Mouse (Mus musculus) ES-E14 (cell line): ENCODE data around the gene Nmnat2. TPM values are rescaled to one million over a fixed set of nuclear protein-coding genes. Genes with fewer than 3 reads are reported as not detected.
A peak's percentile ranks its signal among the peaks of the same experiment; 100 is the strongest.

ENCODE experiments used
- DNase-seq: peaks from one replicate; pipeline ENCODE4 v3.0.0-alpha.2; 2013; ENCODE audit warnings: low read depth, low spot score
- H3K27ac ChIP-seq: 2 replicates; pipeline ENCODE4 v1.5.1; 2012; ENCODE audit warnings: low read depth, mild to moderate bottlenecking, low read length, moderate library complexity, mixed read lengths; ENCODE audit not compliant: poor library complexity, insufficient read depth, severe bottlenecking
- H3K36me3 ChIP-seq: 2 replicates; pipeline ENCODE4 v1.6.1; 2012; ENCODE audit warnings: mild to moderate bottlenecking, low read length, moderate library complexity, mixed read lengths; ENCODE audit not compliant: control insufficient read depth, poor library complexity, insufficient read depth, severe bottlenecking
- H3K4me1 ChIP-seq, 2 experiments: fragments of 150-350 bp in 1 of 2; sonication (generic) in 1 of 2; 2 replicates each; pipeline ENCODE4 v1.6.1; 2012; ENCODE audit warnings: low read length in 2 of 2, mild to moderate bottlenecking in 1 of 2, mixed read lengths in 1 of 2; ENCODE audit not compliant: control insufficient read depth in 2 of 2, insufficient read depth in 2 of 2, poor library complexity in 1 of 2
- H3K4me3 ChIP-seq, 2 experiments: fragments of 150-350 bp in 1 of 2; sonication (generic) in 1 of 2; 2 replicates each; pipeline ENCODE4 v1.5.1; 2012; ENCODE audit warnings: low read length in 2 of 2, low read depth in 1 of 2, mild to moderate bottlenecking in 1 of 2, mixed read lengths in 1 of 2; ENCODE audit not compliant: insufficient read depth in 1 of 2, poor library complexity in 1 of 2, severe bottlenecking in 1 of 2
- H3K9ac ChIP-seq: 2 replicates; pipeline ENCODE4 v1.6.1; 2012; ENCODE audit warnings: low read depth, mild to moderate bottlenecking, low read length, mixed read lengths; ENCODE audit not compliant: poor library complexity, insufficient read depth, severe bottlenecking
- H3K9me3 ChIP-seq: fragments of 150-350 bp; sonication (generic); 2 replicates; pipeline ENCODE4 v1.6.1; 2012; ENCODE audit warnings: low read depth, mild to moderate bottlenecking, low read length; ENCODE audit not compliant: control insufficient read depth, insufficient read depth
- CHD2 ChIP-seq: IDR thresholded peaks from 2 replicates; pipeline ENCODE4 v1.6.1; 2014; ENCODE audit warnings: mild to moderate bottlenecking, low read depth, low read length, inconsistent platforms
- HCFC1 ChIP-seq: IDR thresholded peaks from 2 replicates; pipeline ENCODE4 v1.6.1; 2012; ENCODE audit warnings: low read length, inconsistent platforms, borderline replicate concordance; ENCODE audit not compliant: insufficient read depth
- MAFK ChIP-seq: IDR thresholded peaks from 2 replicates; pipeline ENCODE4 v1.6.1; 2014; ENCODE audit warnings: mild to moderate bottlenecking, low read depth, low read length, inconsistent platforms; ENCODE audit not compliant: insufficient read depth
- ZC3H11A ChIP-seq: IDR thresholded peaks from 2 replicates; pipeline ENCODE4 v1.6.1; 2012; ENCODE audit warnings: low read depth, mild to moderate bottlenecking, inconsistent platforms, low read length, borderline replicate concordance
- ZNF384 ChIP-seq: IDR thresholded peaks from 2 replicates; pipeline ENCODE4 v1.6.1; 2012; ENCODE audit warnings: low read depth, low read length, inconsistent platforms
- in situ Hi-C, 2 experiments: fragments of 600-800 bp; cut with MboI; formaldehyde crosslinking; loops; one replicate each; pipeline ENCODE4 v1.15.1; 2025; ENCODE audit warnings: low sequenced_read_pairs in 2 of 2, inconsistent platforms in 1 of 2; ENCODE audit not compliant: unreplicated experiment in 2 of 2
- total RNA-seq: library from RNA; depleted of rRNA; stranded (reverse); fragments of 300-350 nt; gene quantifications from 2 replicates; pipeline ENCODE4 v1.2.3, GENCODE M21; 2012

The Nmnat2 gene
- total RNA-seq, 1 experiment = 24.8 TPM

DNA sequence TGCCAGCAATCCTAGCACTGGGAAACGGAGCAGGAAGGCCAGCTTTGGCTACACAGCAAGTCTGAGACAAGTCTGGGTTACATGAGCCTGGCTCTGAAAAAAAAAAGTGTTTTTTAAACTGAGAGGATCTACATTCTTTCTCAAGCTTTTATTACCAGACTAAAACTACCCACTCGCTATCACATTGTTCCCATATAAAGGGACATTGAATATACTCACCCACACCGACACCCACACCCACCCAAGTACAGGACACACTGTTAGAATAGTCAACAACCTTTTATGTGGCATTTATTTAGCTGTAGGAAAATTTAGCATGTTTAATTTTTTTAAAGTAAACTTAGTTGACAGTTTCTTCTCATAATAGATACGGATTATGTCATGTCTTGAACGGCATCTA, 35.3 kb downstream of the Nmnat2 start:
- Histone ChIP-seq H3K27ac (no peak overlapping the region), H3K36me3 (no peaks in the 10 kb centered on the region), H3K4me3 (no peak overlapping the region), H3K9ac (no peak overlapping the region), H3K4me1 (peaks cover 6 to 8% of the 10 kb centered on the region in 2 experiments; a peak in 3 of 4 replicates), H3K9me3 (no peaks in the 10 kb centered on the region)
- TF ChIP-seq ZNF384 (no peak), ZC3H11A (no peak), MAFK (no peak), CHD2 (no peak), HCFC1 (no peak)
- DNase-seq = no peak
- in situ Hi-C loops = no loop called here

DNA sequence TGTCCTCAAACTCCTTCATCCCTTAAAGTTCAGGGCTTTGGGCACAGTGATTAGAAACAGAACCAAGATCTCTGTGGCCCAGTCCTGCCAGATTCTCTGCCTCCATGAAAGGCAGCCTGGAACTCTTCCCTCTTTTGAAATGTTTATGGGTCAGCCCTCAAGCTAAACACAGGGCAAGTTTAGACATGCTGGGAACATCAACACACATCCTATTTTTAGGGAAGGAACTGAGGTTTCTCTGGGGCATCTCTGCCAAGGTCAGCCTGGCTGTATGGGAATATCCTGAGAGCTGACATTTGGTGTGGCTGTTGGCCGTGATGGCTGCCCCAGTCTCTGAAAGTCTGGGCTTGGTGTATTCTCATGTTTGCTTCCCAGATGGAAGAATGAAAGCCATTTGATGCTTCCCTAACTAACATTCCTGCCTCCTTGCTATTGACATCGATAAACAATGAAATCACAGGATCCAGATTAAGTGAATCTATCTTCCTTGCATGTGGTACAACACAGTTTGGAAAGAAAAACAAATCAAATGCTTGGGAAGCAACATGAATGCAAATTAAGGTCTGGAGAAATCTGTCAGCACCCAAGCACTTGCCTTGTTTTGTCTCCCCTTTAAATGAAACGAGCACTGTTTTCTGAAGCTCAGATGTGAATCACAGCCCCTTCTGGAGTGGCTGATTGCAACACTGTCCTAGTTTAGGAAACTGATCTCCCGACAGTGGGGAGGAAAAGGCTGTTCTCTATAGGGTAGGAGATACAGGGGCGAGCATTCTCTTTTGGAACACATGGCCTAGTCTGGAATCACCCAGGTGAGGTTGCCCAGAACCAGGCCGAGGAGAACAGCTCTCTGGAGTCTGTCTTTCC, 37.7 kb downstream of the Nmnat2 start:
- TF ChIP-seq CHD2 = no peak
- TF ChIP-seq MAFK = no peak
- no peak for TF ChIP-seq ZNF384
- no peak for TF ChIP-seq HCFC1
- no peak for TF ChIP-seq ZC3H11A
- Histone ChIP-seq H3K4me1 (peaks cover 6 to 8% of the 10 kb centered on the region in 2 experiments; a peak in 3 of 4 replicates), H3K36me3 (no peaks in the 10 kb centered on the region), H3K9me3 (no peaks in the 10 kb centered on the region), H3K4me3 (no peak overlapping the region), H3K27ac (peak overlapping the region; percentile 93; the same call in 1 of the 2 replicates), H3K9ac (no peak overlapping the region)
- in situ Hi-C loops = no loop called here
- DNase-seq = no peak

DNA sequence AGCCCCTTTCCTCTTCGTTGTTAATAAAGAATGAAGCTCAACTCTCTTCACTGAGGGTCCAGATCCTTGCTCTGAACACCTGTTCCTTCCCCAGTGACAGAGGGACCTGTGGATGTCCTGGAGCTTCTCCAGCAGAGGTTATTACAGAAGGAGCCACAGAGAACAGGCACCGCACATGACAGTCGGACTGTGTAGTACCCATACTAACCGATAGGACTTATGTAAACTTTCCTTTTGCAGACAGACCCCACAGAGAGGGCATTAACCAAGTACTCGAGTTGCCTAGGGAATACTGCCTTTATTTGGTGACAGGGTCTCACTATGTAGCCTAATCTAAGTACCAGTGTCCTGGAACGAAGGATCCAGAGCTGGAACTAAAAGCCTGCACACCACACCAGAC, 39.0 kb downstream of the Nmnat2 start:
- H3K4me3 ChIP-seq = no peak overlapping the region
- H3K4me1 ChIP-seq = peaks cover 6 to 8% of the 10 kb centered on the region in 2 experiments; a peak in 3 of 4 replicates
- DNase-seq = no peak
- in situ Hi-C loops = no loop called here
- no peak overlapping the region for H3K9ac ChIP-seq
- TF ChIP-seq ZNF384 (no peak), MAFK (no peak), CHD2 (no peak), HCFC1 (no peak), ZC3H11A (no peak)
- H3K27ac ChIP-seq = no peak overlapping the region
- no peaks in the 10 kb centered on the region for H3K36me3 ChIP-seq
- no peaks in the 10 kb centered on the region for H3K9me3 ChIP-seq

DNA sequence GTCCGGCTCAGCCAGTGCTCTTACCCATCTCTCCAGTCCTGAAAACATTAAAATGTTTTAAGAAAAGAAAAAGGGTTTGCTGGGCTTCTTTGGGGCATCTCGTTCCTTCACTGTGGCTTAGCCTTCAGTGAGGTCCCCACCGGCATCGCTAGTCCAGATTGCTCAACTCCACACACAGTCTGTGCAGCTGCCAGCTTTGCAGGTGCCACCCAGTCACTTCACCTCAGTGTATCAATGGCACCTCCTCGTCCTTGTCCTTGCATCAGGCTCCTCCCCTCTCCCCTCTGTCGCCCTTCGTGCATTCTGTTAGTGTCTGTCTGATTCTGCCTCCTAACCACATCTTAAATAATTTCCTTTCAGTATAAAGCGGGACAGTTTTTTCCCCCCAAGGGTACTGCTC, 45.2 kb downstream of the Nmnat2 start:
- no peak overlapping the region for H3K4me3 ChIP-seq
- in situ Hi-C loops = no loop called here
- no peaks in the 10 kb centered on the region for H3K4me1 ChIP-seq
- TF ChIP-seq ZNF384 (no peak), HCFC1 (no peak), CHD2 (no peak), ZC3H11A (no peak), MAFK (no peak)
- no peak for DNase-seq
- no peaks in the 10 kb centered on the region for H3K36me3 ChIP-seq
- no peak overlapping the region for H3K9ac ChIP-seq
- H3K27ac ChIP-seq = no peak overlapping the region
- no peaks in the 10 kb centered on the region for H3K9me3 ChIP-seq
